Mouse (Mus musculus) liver, adult 2 months (tissue): Measurements from ENCODE around the gene Mboat2. TPM values are rescaled to one million over a fixed set of nuclear protein-coding genes. Genes with fewer than 3 reads are reported as not detected.

Source experiments
- DNase-seq: peaks from one replicate; pipeline ENCODE4 v3.0.0-alpha.2; 2011; ENCODE audit warnings: low read depth, low spot score; ENCODE audit errors: extremely low read depth
- H3K27ac ChIP-seq: fragments of 200-500 bp; replicated peaks from 2 replicates; pipeline ENCODE4 v1.5.1; 2012; ENCODE audit warnings: low read depth, mild to moderate bottlenecking, control low read depth, inconsistent platforms, low read length; ENCODE audit not compliant: insufficient read depth
- H3K27me3 ChIP-seq: fragments of 200-500 bp; 2 replicates; pipeline ENCODE4 v1.6.1; 2012; ENCODE audit warnings: mild to moderate bottlenecking, moderate library complexity, low read length, inconsistent platforms; ENCODE audit not compliant: control insufficient read depth, insufficient read depth
- H3K36me3 ChIP-seq: fragments of 200-500 bp; 2 replicates; pipeline ENCODE4 v1.6.1; 2012; ENCODE audit warnings: low read length, inconsistent platforms; ENCODE audit not compliant: control insufficient read depth, insufficient read depth
- H3K4me1 ChIP-seq: fragments of 200-500 bp; 2 replicates; pipeline ENCODE4 v1.6.1; 2011; ENCODE audit warnings: low read length; ENCODE audit not compliant: control insufficient read depth, insufficient read depth
- H3K4me3 ChIP-seq: fragments of 200-500 bp; 2 replicates; pipeline ENCODE4 v1.5.1; 2011; ENCODE audit warnings: low read depth, mild to moderate bottlenecking, control low read depth, low read length, moderate library complexity; ENCODE audit not compliant: insufficient read depth
- H3K79me2 ChIP-seq: fragments of 200-500 bp; 2 replicates; pipeline ENCODE4 v1.6.1; 2012; ENCODE audit warnings: inconsistent platforms, mild to moderate bottlenecking, low read length, moderate library complexity; ENCODE audit not compliant: control insufficient read depth, insufficient read depth
- H3K9ac ChIP-seq: fragments of 200-500 bp; 2 replicates; pipeline ENCODE4 v1.6.1; 2012; ENCODE audit warnings: low read depth, mild to moderate bottlenecking, control low read depth, inconsistent platforms, low read length
- CTCF ChIP-seq: fragments of 200-500 bp; IDR thresholded peaks from 2 replicates; pipeline ENCODE4 v1.5.1; 2011; ENCODE audit warnings: low read depth, low read length, control low read depth
- POLR2A ChIP-seq: fragments of 200-500 bp; IDR thresholded peaks from 2 replicates; pipeline ENCODE4 v1.6.1; 2011; ENCODE audit warnings: low read length, control low read depth; ENCODE audit not compliant: insufficient read depth; ENCODE audit errors: extremely low read depth
- WGBS: fragments of 180-500 bp; shearing (Covaris S2); methylation state at CpG from one replicate; pipeline ENCODE4 v1.1.7; 2018; 5-methylcytosine and 5-hydroxymethylcytosine counted together
- polyA plus RNA-seq: library from polyadenylated mRNA; depleted of rRNA; stranded (reverse); fragments of >200 nt; gene quantifications from 2 replicates; pipeline ENCODE4 v1.2.3, GENCODE M21; 2012; rRNA removed
- total RNA-seq: library from RNA; depleted of rRNA; stranded (reverse); fragments of >200 nt; gene quantifications from 2 replicates; pipeline ENCODE4 v1.2.3, GENCODE M21; 2014; rRNA removed

Mboat2 gene
- total and polyA plus RNA-seq, 2 experiments, result 0.18 TPM; not detected in 1

DNA sequence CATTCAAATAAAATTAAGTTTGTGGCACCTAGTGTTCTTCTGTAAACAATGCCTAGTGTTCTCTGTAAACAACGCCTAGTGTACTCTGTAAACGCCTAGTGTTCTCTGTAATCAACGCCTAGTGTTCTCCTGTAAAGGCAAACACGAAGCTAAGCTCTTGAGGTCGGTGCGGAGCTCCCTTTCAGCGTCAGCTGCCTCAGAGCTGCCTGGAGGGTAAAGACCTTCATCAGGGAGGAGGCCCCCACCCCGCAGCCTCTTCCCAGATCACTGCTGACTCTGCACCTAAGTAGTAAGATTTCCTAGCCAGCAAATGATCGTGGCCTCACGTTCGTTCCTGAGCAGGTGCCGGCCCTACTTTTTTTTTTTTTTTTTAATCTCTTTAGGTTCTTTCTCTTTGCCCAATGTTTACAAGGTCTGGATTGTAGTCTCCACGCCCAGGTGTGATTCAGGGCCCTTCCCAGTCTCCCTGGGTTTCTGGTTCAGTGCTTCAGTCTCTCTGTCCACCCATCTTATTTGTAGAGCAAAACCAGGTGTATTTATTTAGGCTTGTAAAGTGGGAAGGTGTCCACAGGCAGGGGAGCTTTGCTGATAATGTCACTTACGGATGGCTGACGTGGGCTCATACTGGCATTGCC lies 181.2 kb downstream of the Mboat2 start:
- no peak overlapping the region for H3K4me3 ChIP-seq
- TF ChIP-seq POLR2A, result no peak
- TF ChIP-seq CTCF, result no peak
- DNase-seq, result no peak
- no peak overlapping the region for H3K27ac ChIP-seq
- 68% methylated on average over 15 of the region's 15 CpGs for WGBS
- H3K9ac ChIP-seq, result no peak overlapping the region
- H3K79me2 ChIP-seq, result no peaks in the 10 kb centered on the region
- peaks cover 52% of the 10 kb centered on the region for H3K36me3 ChIP-seq
- peaks cover 10% of the 10 kb centered on the region for H3K4me1 ChIP-seq
- H3K27me3 ChIP-seq, result no peaks in the 10 kb centered on the region

DNA sequence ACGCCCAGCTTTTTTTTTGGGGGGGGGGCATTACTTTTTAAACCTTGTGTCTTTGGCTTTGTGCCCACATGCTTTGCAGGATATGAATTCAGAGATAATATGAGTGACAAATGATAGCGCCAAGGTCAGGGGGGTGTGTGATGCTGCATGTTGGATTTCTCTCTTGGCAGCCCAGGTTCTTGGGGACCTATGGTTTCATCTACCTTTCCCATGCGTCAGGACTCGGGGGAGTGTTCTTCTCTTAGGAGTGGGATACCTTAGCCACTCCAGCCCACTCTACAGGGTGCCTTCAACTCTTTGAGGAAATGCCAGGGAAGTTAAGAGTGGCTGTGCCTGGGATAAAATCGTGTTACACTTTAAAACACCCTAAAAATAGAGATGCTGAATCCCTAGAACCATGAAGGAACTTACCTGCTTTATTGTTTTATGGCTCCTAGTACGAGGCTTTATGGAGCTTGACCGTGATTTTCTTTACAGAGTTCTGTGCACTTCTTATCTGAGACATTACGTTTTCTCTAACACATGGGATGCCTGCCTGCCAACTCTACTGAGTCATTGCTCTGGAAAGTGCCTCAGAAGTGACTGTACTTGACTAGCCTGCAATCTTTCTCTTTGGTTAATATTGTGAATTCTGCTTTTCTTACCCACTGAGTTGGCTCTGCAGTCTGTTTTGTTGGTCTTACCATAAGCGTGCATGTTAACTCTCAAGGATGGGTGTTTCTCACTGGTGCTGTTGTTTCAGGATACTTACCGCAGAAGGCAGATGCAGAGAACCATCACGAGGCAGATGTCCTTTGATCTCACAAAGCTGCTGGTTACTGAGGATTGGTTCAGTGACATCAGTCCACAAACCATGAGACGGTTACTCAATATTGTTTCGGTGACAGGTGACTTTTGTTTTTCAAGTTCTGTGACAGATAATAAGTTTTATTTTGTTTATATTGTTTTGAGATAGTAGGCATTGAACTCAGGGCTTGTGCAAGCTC lies 182.2 kb downstream of the Mboat2 start:
- Histone ChIP-seq H3K27ac (peak overlapping the region; percentile 69), H3K4me1 (peaks cover 10% of the 10 kb centered on the region), H3K36me3 (peaks cover 55% of the 10 kb centered on the region), H3K4me3 (no peak overlapping the region), H3K79me2 (no peaks in the 10 kb centered on the region), H3K9ac (no peak overlapping the region), H3K27me3 (no peaks in the 10 kb centered on the region)
- WGBS, result 56% methylated on average over 13 of the region's 13 CpGs
- TF ChIP-seq POLR2A (no peak), CTCF (no peak)
- DNase-seq, result peak; percentile 90

Other genes with a start within 250 kb of the Mboat2 start
- gene Klf11, start 179.6 kb upstream of the Mboat2 start, total RNA-seq, result 5.9 and 9.9 TPM in 2 replicates
- gene Klf11, start 179.6 kb upstream of the Mboat2 start, polyA plus RNA-seq, result 2.8 and 3.5 TPM in 2 replicates
- 2.8 and 3.1 TPM in 2 replicates for gene Cys1, start 149.1 kb upstream of the Mboat2 start, total RNA-seq
- 4.3 and 5.3 TPM in 2 replicates for gene Cys1, start 149.1 kb upstream of the Mboat2 start, polyA plus RNA-seq
- gene Rrm2, start 122.6 kb upstream of the Mboat2 start, total RNA-seq, result 2.8 and 3.8 TPM in 2 replicates
- gene Rrm2, start 122.6 kb upstream of the Mboat2 start, polyA plus RNA-seq, result 0.80 TPM in 2 replicates
- 26.6 and 30.3 TPM in 2 replicates for gene Kidins220, start 144.0 kb downstream of the Mboat2 start, total RNA-seq
- 17.9 and 21.8 TPM in 2 replicates for gene Kidins220, start 144.0 kb downstream of the Mboat2 start, polyA plus RNA-seq